Mouse (Mus musculus): ENCODE data around the gene Olfr196.
"Not testable (repeated sequence)": the region's sequence is repeated elsewhere in the genome, so short reads cannot be mapped to it uniquely, and the experiment has no call there.

The Olfr196 gene

DNA sequence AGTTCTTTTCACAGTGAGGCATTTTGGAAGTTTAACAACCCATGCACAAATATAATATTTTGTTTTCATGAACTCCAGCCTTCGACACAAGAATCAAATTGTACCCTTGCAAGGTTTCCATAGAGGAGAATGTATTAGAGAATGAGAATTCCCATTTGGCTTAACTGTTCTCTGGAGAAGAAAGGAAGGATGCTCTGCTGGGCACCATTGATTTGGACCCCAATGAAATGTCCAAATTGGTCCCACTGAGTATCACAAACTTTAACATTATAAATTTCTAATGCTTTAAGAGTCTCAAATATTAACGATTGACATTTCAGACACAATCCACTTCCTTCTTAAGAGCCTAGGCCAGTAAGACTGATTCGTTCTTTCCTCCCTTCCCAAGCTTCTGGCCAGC is at the start of gene Olfr196:
Gene Olfr196, minus strand, starts transcription at position 101 of the 400 bp plus-strand sequence.
- DNase-seq, result no peak

GRCm38 (mm10) chr16:59219667-59220066 is 49.4 kb upstream of the Olfr196 start, which contains the start of gene Olfr199:
Olfr199 (minus strand) TSS chr16:59219767.
- DNase-seq, result not testable (repeated sequence)

DNA sequence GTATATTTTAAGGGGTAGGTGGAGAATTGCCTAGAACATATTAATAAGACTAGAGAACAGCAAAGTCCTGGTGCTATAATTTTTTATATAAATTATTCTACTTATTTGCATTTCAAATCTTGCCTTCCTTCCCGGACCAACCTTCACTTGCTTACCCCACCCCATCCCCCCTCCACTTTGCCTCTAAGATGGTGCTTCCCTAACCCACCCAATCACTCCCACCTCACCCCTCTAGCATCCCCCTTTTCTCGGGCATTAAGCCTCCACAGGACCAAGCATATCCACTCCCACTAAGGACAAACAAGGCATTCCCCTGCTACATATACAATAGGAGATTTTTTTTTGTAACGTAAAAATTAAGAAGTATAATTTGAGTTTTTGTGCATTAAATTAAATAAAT is 47.6 kb upstream of the Olfr196 start:
- not testable (repeated sequence) for DNase-seq

GRCm38 (mm10) chr16:59203433-59203832 is 33.2 kb upstream of the Olfr196 start, which contains the start of gene Olfr198:
Olfr198 (minus strand) TSS chr16:59203533.
- DNase-seq, result not testable (repeated sequence)

GRCm38 (mm10) chr16:59151996-59152395 is 18.3 kb downstream of the Olfr196 start:
- no peak for DNase-seq

GRCm38 (mm10) chr16:59146746-59147145 is 23.5 kb downstream of the Olfr196 start, which contains the start of gene Olfr195:
Olfr195 (plus strand) TSS chr16:59147046.
- no peak for DNase-seq

GRCm38 (mm10) chr16:59141105-59141504 is 29.1 kb downstream of the Olfr196 start:
- no peak for DNase-seq

DNA sequence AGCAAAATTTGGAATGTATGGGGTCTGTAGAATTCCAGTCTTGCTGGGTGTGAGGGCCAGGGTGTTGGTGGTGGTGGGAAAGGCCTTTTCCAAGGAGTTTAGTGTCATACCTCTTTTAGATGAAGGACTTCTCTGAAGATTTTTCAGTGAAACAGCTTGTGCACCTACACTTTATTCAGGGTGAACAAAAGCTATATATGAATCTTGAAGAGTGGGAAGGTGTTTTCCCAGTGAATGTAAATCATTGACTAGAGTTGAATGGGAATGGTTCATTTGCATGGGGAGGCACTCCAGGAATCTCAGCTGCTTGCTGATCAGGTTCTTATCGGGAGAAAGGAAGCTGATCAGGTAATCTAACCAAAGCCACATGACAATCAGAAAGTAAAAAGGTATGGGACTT is 39.5 kb downstream of the Olfr196 start:
- DNase-seq, result no peak

- no peak for DNase-seq
Observed at GRCm38 (mm10) chr16:59120969-59121368, 49.3 kb downstream of the Olfr196 start, which contains the start of gene Olfr194. Olfr194 (minus strand) TSS chr16:59121069.

All from cerebellum, postnatal 10 days (tissue).